Mouse (Mus musculus): Measurements from ENCODE around the gene Tmem82.

- TF ChIP-seq MAFK (IDR thresholded peaks at IDR 0.05; ENCODE audit: insufficient read depth, low read depth, low read length) = no peak
- no peak for TF ChIP-seq CHD2 (IDR thresholded peaks at IDR 0.05; ENCODE audit: low read depth, low read length)
- no peak for TF ChIP-seq ZC3H11A (IDR thresholded peaks at IDR 0.05; ENCODE audit: borderline replicate concordance, low read depth, low read length)
- TF ChIP-seq ZNF384 (IDR thresholded peaks at IDR 0.05; ENCODE audit: low read depth, low read length) = no peak
These were observed 53.8 kb downstream of the Tmem82 start for GRCm38 (mm10) chr4:141564660-141565059.
